Mouse (Mus musculus): ENCODE measurements around the gene Olfr60. TPM values are rescaled to one million over a fixed set of nuclear protein-coding genes. Genes with fewer than 3 reads are reported as not detected.

Olfr60 gene
- polyA plus RNA-seq, 1 experiment, result not detected

GRCm38 (mm10) chr7:140320558-140320957 lies 40.9 kb downstream of the Olfr60 start, which contains the start of gene Olfr525:
Gene Olfr525, plus strand, starts transcription at chr7:140320858.
- H3K4me1 ChIP-seq (ENCODE audit: control insufficient read depth, insufficient read depth, low read length), result no peaks in the 10 kb centered on the region
- no peak within 1 kb of the TSS for H3K4me3 ChIP-seq (replicated peaks; ENCODE audit: control insufficient read depth, low read depth, low read length)
- WGBS, result 45% methylated on average over 1 of the region's 1 CpGs
- TF ChIP-seq CTCF (IDR thresholded peaks at IDR 0.05; ENCODE audit: control insufficient read depth, insufficient read depth, low read length) (no peak), POLR2A (IDR thresholded peaks at IDR 0.05; ENCODE audit: borderline replicate concordance, control insufficient read depth, low read depth, low read length) (no peak)
- H3K27ac ChIP-seq (ENCODE audit: control insufficient read depth, insufficient read depth, low read depth, low read length, poor library complexity), result no peak within 1 kb of the TSS

- WGBS, result 80% methylated on average over 3 of the region's 3 CpGs
- Histone ChIP-seq H3K4me3 (replicated peaks; ENCODE audit: control insufficient read depth, low read depth, low read length) (no peak overlapping the region), H3K4me1 (ENCODE audit: control insufficient read depth, insufficient read depth, low read length) (no peaks in the 10 kb centered on the region), H3K27ac (ENCODE audit: control insufficient read depth, insufficient read depth, low read depth, low read length, poor library complexity) (no peak overlapping the region)
- TF ChIP-seq POLR2A (IDR thresholded peaks at IDR 0.05; ENCODE audit: borderline replicate concordance, control insufficient read depth, low read depth, low read length), result no peak
- no peak for TF ChIP-seq CTCF (IDR thresholded peaks at IDR 0.05; ENCODE audit: control insufficient read depth, insufficient read depth, low read length)
Observed at GRCm38 (mm10) chr7:140319861-140320385, 41.5 kb downstream of the Olfr60 start.

- no peaks in the 10 kb centered on the region; the same call in 1 of the 2 replicates for H3K4me1 ChIP-seq (ENCODE audit: control insufficient read depth, insufficient read depth, low read length)
- no peak for TF ChIP-seq CTCF (IDR thresholded peaks at IDR 0.05; ENCODE audit: control insufficient read depth, insufficient read depth, low read length)
- TF ChIP-seq POLR2A (IDR thresholded peaks at IDR 0.05; ENCODE audit: borderline replicate concordance, control insufficient read depth, low read depth, low read length), result no peak
- no peak overlapping the region for H3K27ac ChIP-seq (ENCODE audit: control insufficient read depth, insufficient read depth, low read depth, low read length, poor library complexity)
- WGBS, result 77% methylated on average over 3 of the region's 3 CpGs
- H3K4me3 ChIP-seq (replicated peaks; ENCODE audit: control insufficient read depth, low read depth, low read length), result no peak overlapping the region
Observed at GRCm38 (mm10) chr7:140299416-140299815, 62.1 kb downstream of the Olfr60 start.

GRCm38 (mm10) chr7:140296876-140297275 lies 64.6 kb downstream of the Olfr60 start:
- TF ChIP-seq CTCF (IDR thresholded peaks at IDR 0.05; ENCODE audit: control insufficient read depth, insufficient read depth, low read length), result no peak
- TF ChIP-seq POLR2A (IDR thresholded peaks at IDR 0.05; ENCODE audit: borderline replicate concordance, control insufficient read depth, low read depth, low read length), result no peak
- 73% methylated on average over 6 of the region's 6 CpGs for WGBS
- Histone ChIP-seq H3K4me1 (ENCODE audit: control insufficient read depth, insufficient read depth, low read length) (no peaks in the 10 kb centered on the region; the same call in 1 of the 2 replicates), H3K4me3 (replicated peaks; ENCODE audit: control insufficient read depth, low read depth, low read length) (no peak overlapping the region), H3K27ac (ENCODE audit: control insufficient read depth, insufficient read depth, low read depth, low read length, poor library complexity) (no peak overlapping the region)

GRCm38 (mm10) chr7:140295746-140296145 lies 65.7 kb downstream of the Olfr60 start:
- Histone ChIP-seq H3K27ac (ENCODE audit: control insufficient read depth, insufficient read depth, low read depth, low read length, poor library complexity) (no peak overlapping the region; the same call in 1 of the 2 replicates), H3K4me1 (ENCODE audit: control insufficient read depth, insufficient read depth, low read length) (no peaks in the 10 kb centered on the region; the same call in 1 of the 2 replicates), H3K4me3 (replicated peaks; ENCODE audit: control insufficient read depth, low read depth, low read length) (no peak overlapping the region)
- no peak for TF ChIP-seq POLR2A (IDR thresholded peaks at IDR 0.05; ENCODE audit: borderline replicate concordance, control insufficient read depth, low read depth, low read length)
- no peak for TF ChIP-seq CTCF (IDR thresholded peaks at IDR 0.05; ENCODE audit: control insufficient read depth, insufficient read depth, low read length)
- 83% methylated on average over 9 of the region's 9 CpGs for WGBS

Other genes starting within 250 kb of the Olfr60 start
- 9.4 and 11.6 TPM in 2 replicates for gene Paox, start 245.9 kb downstream of the Olfr60 start, polyA plus RNA-seq (2011; ENCODE audit: insufficient read depth, insufficient read length, low replicate concordance, missing spikeins)
- gene Echs1, start 245.2 kb downstream of the Olfr60 start, polyA plus RNA-seq (2011; ENCODE audit: insufficient read depth, insufficient read length, low replicate concordance, missing spikeins), result 15.5 and 25.8 TPM in 2 replicates
- gene Mtg1, start 224.1 kb downstream of the Olfr60 start, polyA plus RNA-seq (2011; ENCODE audit: insufficient read depth, insufficient read length, low replicate concordance, missing spikeins), result 16.8 and 20.2 TPM in 2 replicates
- gene Sprn, start 206.8 kb downstream of the Olfr60 start, polyA plus RNA-seq (2011; ENCODE audit: insufficient read depth, insufficient read length, low replicate concordance, missing spikeins), result not detected in 2 replicates
- gene Olfr522, start 196.9 kb downstream of the Olfr60 start, polyA plus RNA-seq (2011; ENCODE audit: insufficient read depth, insufficient read length, low replicate concordance, missing spikeins), result not detected in 2 replicates
- gene Olfr523, start 188.5 kb downstream of the Olfr60 start, polyA plus RNA-seq (2011; ENCODE audit: insufficient read depth, insufficient read length, low replicate concordance, missing spikeins), result not detected in 2 replicates
- gene Olfr524, start 155.7 kb downstream of the Olfr60 start, polyA plus RNA-seq (2011; ENCODE audit: insufficient read depth, insufficient read length, low replicate concordance, missing spikeins), result not detected in 2 replicates
- gene Cd163l1, start 143.4 kb downstream of the Olfr60 start, polyA plus RNA-seq (2011; ENCODE audit: insufficient read depth, insufficient read length, low replicate concordance, missing spikeins), result 0.31 and 0.82 TPM in 2 replicates
- 0.47 and 1.2 TPM in 2 replicates for gene 5830411N06Rik, start 114.4 kb downstream of the Olfr60 start, polyA plus RNA-seq (2011; ENCODE audit: insufficient read depth, insufficient read length, low replicate concordance, missing spikeins)
- gene Olfr525, start 40.8 kb downstream of the Olfr60 start, polyA plus RNA-seq (2011; ENCODE audit: insufficient read depth, insufficient read length, low replicate concordance, missing spikeins), result not detected in 2 replicates
- not detected in 2 replicates for gene Olfr527, start 27.7 kb downstream of the Olfr60 start, polyA plus RNA-seq (2011; ENCODE audit: insufficient read depth, insufficient read length, low replicate concordance, missing spikeins)
- gene Olfr530, start 14.7 kb upstream of the Olfr60 start, polyA plus RNA-seq (2011; ENCODE audit: insufficient read depth, insufficient read length, low replicate concordance, missing spikeins), result not detected in 2 replicates
- gene Olfr531, start 41.2 kb upstream of the Olfr60 start, polyA plus RNA-seq (2011; ENCODE audit: insufficient read depth, insufficient read length, low replicate concordance, missing spikeins), result not detected in 2 replicates
- gene Olfr532, start 60.0 kb upstream of the Olfr60 start, polyA plus RNA-seq (2011; ENCODE audit: insufficient read depth, insufficient read length, low replicate concordance, missing spikeins), result 0.25 and 1.2 TPM in 2 replicates
- not detected in 2 replicates for gene Olfr533, start 101.7 kb upstream of the Olfr60 start, polyA plus RNA-seq (2011; ENCODE audit: insufficient read depth, insufficient read length, low replicate concordance, missing spikeins)
- gene Olfr535, start 122.5 kb upstream of the Olfr60 start, polyA plus RNA-seq (2011; ENCODE audit: insufficient read depth, insufficient read length, low replicate concordance, missing spikeins), result not detected in 2 replicates
- not detected in 2 replicates for gene Olfr536, start 145.7 kb upstream of the Olfr60 start, polyA plus RNA-seq (2011; ENCODE audit: insufficient read depth, insufficient read length, low replicate concordance, missing spikeins)
- not detected in 2 replicates for gene Olfr538, start 206.2 kb upstream of the Olfr60 start, polyA plus RNA-seq (2011; ENCODE audit: insufficient read depth, insufficient read length, low replicate concordance, missing spikeins)
- 0.25 TPM in 1 of 2 replicates, not detected in the other for gene Olfr46, start 239.6 kb upstream of the Olfr60 start, polyA plus RNA-seq (2011; ENCODE audit: insufficient read depth, insufficient read length, low replicate concordance, missing spikeins)

Measured in bone marrow, adult 2 months (tissue).